Comparison of ENCODE assay signal across 33 mouse cellular contexts in the genomic region with DNA sequence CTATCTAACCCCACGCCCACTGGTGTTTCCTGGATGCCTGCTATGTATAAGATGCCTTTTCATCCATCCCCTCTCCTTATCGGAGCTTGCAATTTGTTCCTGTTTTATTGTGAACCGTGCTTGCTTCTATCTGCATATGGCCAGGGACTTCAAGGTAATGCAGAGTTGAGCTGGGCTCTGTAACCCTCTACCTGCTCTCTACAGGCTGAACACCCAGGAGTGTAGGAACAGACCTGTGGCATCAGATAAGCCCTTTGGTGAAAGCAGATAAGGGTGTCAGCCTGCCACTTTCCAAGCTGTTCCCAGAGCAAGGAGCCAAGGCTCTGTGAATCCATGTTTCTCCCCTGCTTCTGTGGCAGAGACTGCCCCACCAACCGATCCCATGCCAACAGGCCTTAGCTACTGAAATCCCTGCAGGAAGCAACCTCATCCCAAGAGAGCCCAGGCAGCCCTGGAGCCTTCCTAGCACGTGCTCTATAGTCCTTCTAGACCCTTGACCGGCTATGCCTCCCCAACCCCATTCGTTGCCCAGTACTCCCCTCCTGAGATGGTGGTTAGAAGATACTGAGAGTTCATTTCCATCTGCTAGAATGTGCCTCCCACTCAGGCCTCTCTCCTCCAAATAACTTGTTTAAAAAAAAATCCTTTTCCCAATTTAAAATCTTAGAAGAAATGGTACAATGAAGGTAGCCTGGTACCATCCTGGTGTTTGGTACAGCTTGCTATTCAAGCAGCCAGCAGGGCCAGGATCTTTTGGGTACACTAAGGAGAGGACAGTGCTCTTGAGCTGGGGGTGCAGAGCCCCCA. TPM values are rescaled to one million over a fixed set of nuclear protein-coding genes. Genes with fewer than 3 reads are reported as not detected.
A peak's percentile ranks its signal among the peaks of the same experiment; 100 is the strongest.
DNase-seq lines count a peak whose midpoint lies in the region; ATAC-seq and TF ChIP-seq lines count a peak whose summit lies in the region.
"Had no signal": no experiment of that assay in that cellular context is flagged by ENCODE, and none has a peak within 500 bp of the region (broad histone marks: within the 10 kb centered on the region; RNA-seq: fewer than 3 reads in every experiment).

No protein-coding gene starts in this region.

- no peak overlapping the region for H3K27ac ChIP-seq in midbrain, embryonic 13.5 days
- no peak overlapping the region for H3K27ac ChIP-seq in midbrain, embryonic 14.5 days (replicated peaks; ENCODE audit: low read depth, low read length)
- no peak overlapping the region for H3K27ac ChIP-seq in MEL (ENCODE audit: control insufficient read depth, low read depth, low read length)
- H3K27ac ChIP-seq in olfactory bulb, adult 2 months (ENCODE audit: insufficient read depth, low read depth, low read length): peak overlapping the region; percentile 48
- H3K27ac ChIP-seq in forebrain, embryonic 16.5 days (ENCODE audit: low read length): no peak overlapping the region
- H3K27ac ChIP-seq: embryonic facial prominence, embryonic 10.5 days; embryonic facial prominence, embryonic 15.5 days; forebrain, embryonic 12.5 days; hindbrain, embryonic 15.5 days; kidney, embryonic 15.5 days; limb, embryonic 12.5 days; liver, embryonic 15.5 days had no signal

- H3K79me2 ChIP-seq in MEL (ENCODE audit: control insufficient read depth, insufficient read depth, low read length, poor library complexity): no peaks in the 10 kb centered on the region

- no peak for TF ChIP-seq RAD21 in MEL (IDR thresholded peaks at IDR 0.05; ENCODE audit: low read depth, low read length)

- 0 out of 2 replicates have a peak overlapping the region, but pooled peaks have one; percentile 16 for H3K9ac ChIP-seq in midbrain, embryonic 13.5 days (replicated peaks)
- no peak overlapping the region for H3K9ac ChIP-seq in midbrain, embryonic 14.5 days (replicated peaks; ENCODE audit: low read length)
- no peak overlapping the region for H3K9ac ChIP-seq in MEL (ENCODE audit: control insufficient read depth, low read depth, low read length, poor library complexity, severe bottlenecking)
- H3K9ac ChIP-seq in forebrain, embryonic 16.5 days (replicated peaks; ENCODE audit: low read depth, low read length): no peak overlapping the region
- H3K9ac ChIP-seq: embryonic facial prominence, embryonic 15.5 days; forebrain, embryonic 12.5 days; heart, embryonic 12.5 days; hindbrain, embryonic 15.5 days; kidney, embryonic 15.5 days; limb, embryonic 12.5 days; liver, embryonic 15.5 days; lung, embryonic 14.5 days had no signal

- no peaks in the 10 kb centered on the region for H3K9me3 ChIP-seq in midbrain, embryonic 13.5 days
- no peaks in the 10 kb centered on the region for H3K9me3 ChIP-seq in midbrain, embryonic 14.5 days (ENCODE audit: control insufficient read depth, low read length)
- no peaks in the 10 kb centered on the region for H3K9me3 ChIP-seq in MEL (replicated peaks; ENCODE audit: insufficient read depth, low read length)
- H3K9me3 ChIP-seq in forebrain, embryonic 16.5 days (ENCODE audit: control insufficient read depth, low read length): no peaks in the 10 kb centered on the region
- H3K9me3 ChIP-seq: embryonic facial prominence, embryonic 10.5 days; embryonic facial prominence, embryonic 15.5 days; forebrain, embryonic 12.5 days; heart, embryonic 12.5 days; hindbrain, embryonic 15.5 days; kidney, embryonic 15.5 days; limb, embryonic 12.5 days; liver, embryonic 15.5 days had no signal

- no peaks in the 10 kb centered on the region for H3K27me3 ChIP-seq in midbrain, embryonic 13.5 days
- no peaks in the 10 kb centered on the region for H3K27me3 ChIP-seq in midbrain, embryonic 14.5 days (ENCODE audit: control insufficient read depth, insufficient read depth, low read length)
- H3K27me3 ChIP-seq in MEL (ENCODE audit: control insufficient read depth in 1 of 2, insufficient read depth in 2 of 2, low read length in 2 of 2): no peaks in the 10 kb centered on the region
- no peaks in the 10 kb centered on the region for H3K27me3 ChIP-seq in forebrain, embryonic 16.5 days (replicated peaks; ENCODE audit: control insufficient read depth, insufficient read depth, low read length)
- H3K27me3 ChIP-seq: embryonic facial prominence, embryonic 15.5 days; forebrain, embryonic 12.5 days; heart, embryonic 12.5 days; hindbrain, embryonic 15.5 days; kidney, embryonic 15.5 days; limb, embryonic 12.5 days; liver, embryonic 15.5 days had no signal

- TF ChIP-seq EP300 in MEL (IDR thresholded peaks at IDR 0.05; ENCODE audit: low read depth in 1 of 2, low read length in 2 of 2): no peak

- no peak for DNase-seq in frontal cortex, postnatal 36 days (ENCODE audit: low spot score in 2 of 2)
- no peak for DNase-seq in midbrain, embryonic 14.5 days
- peak; percentile 21 for DNase-seq in MEL (ENCODE audit: low read depth, low spot score)
- DNase-seq: adrenal gland, adult 8-10 months; cerebellum, adult 18-20 months; gastrocnemius, postnatal 36 days; heart, adult 18-20 months; heart, postnatal 4 days; kidney, adult 11 months; kidney, postnatal 25 days; lung, embryonic 14.5 days; lung, postnatal 14 days; right cerebral cortex, adult 18-20 months; thymus, adult 2 months; thymus, postnatal 36 days had no signal

- no peak overlapping the region for H3K4me2 ChIP-seq in midbrain, embryonic 13.5 days (replicated peaks)
- no peak overlapping the region for H3K4me2 ChIP-seq in midbrain, embryonic 14.5 days (ENCODE audit: low read length)
- no peak overlapping the region for H3K4me2 ChIP-seq in forebrain, embryonic 16.5 days (ENCODE audit: low read length)
- H3K4me2 ChIP-seq: embryonic facial prominence, embryonic 15.5 days; forebrain, embryonic 12.5 days; heart, embryonic 12.5 days; hindbrain, embryonic 15.5 days; kidney, embryonic 15.5 days; limb, embryonic 12.5 days; liver, embryonic 15.5 days; lung, embryonic 14.5 days had no signal

- peaks cover 94% of the 10 kb centered on the region for H3K36me3 ChIP-seq in midbrain, embryonic 13.5 days
- H3K36me3 ChIP-seq in midbrain, embryonic 14.5 days (ENCODE audit: control insufficient read depth, insufficient read depth, low read length): peaks cover 93% of the 10 kb centered on the region
- H3K36me3 ChIP-seq in MEL (ENCODE audit: control insufficient read depth in 1 of 2, insufficient read depth in 2 of 2, low read length in 2 of 2): peaks cover 0 to 1% of the 10 kb centered on the region in 2 experiments; a peak in 2 of 4 replicates
- peaks cover 14% of the 10 kb centered on the region for H3K36me3 ChIP-seq in forebrain, embryonic 16.5 days (ENCODE audit: control insufficient read depth, insufficient read depth)

- TF ChIP-seq POLR2A in MEL (IDR thresholded peaks at IDR 0.05; ENCODE audit: control insufficient read depth in 1 of 2, insufficient read depth in 1 of 2, low read depth in 1 of 2, low read length in 2 of 2, poor library complexity in 1 of 2): no peak
- TF ChIP-seq POLR2A in olfactory bulb, adult 2 months (IDR thresholded peaks at IDR 0.05; ENCODE audit: insufficient read depth, low read depth, low read length): no peak

- no peak overlapping the region for H3K4me3 ChIP-seq in midbrain, embryonic 13.5 days (replicated peaks)
- no peak overlapping the region for H3K4me3 ChIP-seq in midbrain, embryonic 14.5 days (replicated peaks; ENCODE audit: low read depth, low read length)
- no peak overlapping the region for H3K4me3 ChIP-seq in MEL (ENCODE audit: control insufficient read depth in 1 of 2, insufficient read depth in 1 of 2, low read depth in 2 of 2, low read length in 2 of 2)
- no peak overlapping the region for H3K4me3 ChIP-seq in olfactory bulb, adult 2 months (ENCODE audit: insufficient read depth, low read depth, low read length)
- no peak overlapping the region for H3K4me3 ChIP-seq in forebrain, embryonic 16.5 days (replicated peaks; ENCODE audit: low read length)
- H3K4me3 ChIP-seq: embryonic facial prominence, embryonic 10.5 days; embryonic facial prominence, embryonic 15.5 days; forebrain, embryonic 12.5 days; heart, embryonic 12.5 days; hindbrain, embryonic 15.5 days; kidney, embryonic 15.5 days; limb, embryonic 12.5 days; liver, embryonic 15.5 days had no signal

- H3K4me1 ChIP-seq in midbrain, embryonic 13.5 days (replicated peaks): no peaks in the 10 kb centered on the region
- no peaks in the 10 kb centered on the region for H3K4me1 ChIP-seq in midbrain, embryonic 14.5 days (ENCODE audit: control insufficient read depth, insufficient read depth, low read length)
- H3K4me1 ChIP-seq in MEL (ENCODE audit: control insufficient read depth in 1 of 2, insufficient read depth in 2 of 2, low read length in 2 of 2): no peaks in the 10 kb centered on the region
- peaks cover 39% of the 10 kb centered on the region for H3K4me1 ChIP-seq in olfactory bulb, adult 2 months (ENCODE audit: control insufficient read depth, insufficient read depth, low read length)
- no peaks in the 10 kb centered on the region for H3K4me1 ChIP-seq in forebrain, embryonic 16.5 days (replicated peaks; ENCODE audit: control insufficient read depth, insufficient read depth, low read length)
- H3K4me1 ChIP-seq: embryonic facial prominence, embryonic 10.5 days; embryonic facial prominence, embryonic 15.5 days; forebrain, embryonic 12.5 days; heart, embryonic 12.5 days; hindbrain, embryonic 15.5 days; kidney, embryonic 15.5 days; limb, embryonic 12.5 days; liver, embryonic 15.5 days had no signal

- 93% methylated on average over 7 of the region's 7 CpGs for WGBS in midbrain, embryonic 13.5 days
- 94% methylated on average over 7 of the region's 7 CpGs for WGBS in midbrain, embryonic 14.5 days
- WGBS in olfactory bulb, adult 2 months: 73% methylated on average over 7 of the region's 7 CpGs
- WGBS in forebrain, embryonic 16.5 days: 88% methylated on average over 7 of the region's 7 CpGs

- ATAC-seq in frontal cortex, adult (ENCODE audit: low TSS enrichment): peak; percentile 33
- no peak for ATAC-seq in midbrain, embryonic 13.5 days
- ATAC-seq in midbrain, embryonic 14.5 days (ENCODE audit: low FRiP score, low TSS enrichment): no peak
- ATAC-seq in forebrain, embryonic 16.5 days: no peak
- ATAC-seq: activated CD4-positive, CD25-positive, alpha-beta regulatory T cell, adult 4 months; inflammation-experienced regulatory T-cells, adult 6 months; midbrain, embryonic 16.5 days had no signal

- TF ChIP-seq CTCF in MEL (IDR thresholded peaks at IDR 0.05 in 2 of 3, conservative IDR thresholded peaks at IDR 0.05 in 1 of 3; ENCODE audit: control insufficient read depth in 1 of 3, insufficient read depth in 1 of 3, low read depth in 2 of 3, low read length in 3 of 3, poor library complexity in 1 of 3, severe bottlenecking in 1 of 3): no peak
- no peak for TF ChIP-seq CTCF in olfactory bulb, adult 2 months (IDR thresholded peaks at IDR 0.05; ENCODE audit: insufficient read depth, low read depth, low read length)

RNA-seq across cellular contexts. Expression of a gene that starts 8.2 kb away (rescaled TPM):
- 39.6 and 41.2 TPM in 2 replicates for polyA plus RNA-seq in midbrain, embryonic 13.5 days (2015; fragmentation: Nextera tagmentation; extraction: Ambion mirVana)
- 33.1 and 40.5 TPM in 2 replicates for polyA plus RNA-seq in midbrain, embryonic 14.5 days (2014; fragmentation: Nextera tagmentation; extraction: Ambion mirVana)
- 16.5 and 17.8 TPM in 2 replicates for total RNA-seq in MEL (2012; rRNA removed)
- 10 to 100 TPM in 1 of 2 experiments, not detected in 1; 19.6 TPM for polyA plus RNA-seq in MEL (2012; ENCODE audit: insufficient read depth in 1 of 2, insufficient read length in 2 of 2, low read depth in 1 of 2, low replicate concordance in 2 of 2, missing spikeins in 1 of 2)
- polyA plus RNA-seq in olfactory bulb, adult 2 months (2012; ENCODE audit: insufficient read depth, insufficient read length, low replicate concordance, missing spikeins): not detected in 2 replicates
- 40.9 and 53.2 TPM in 2 replicates for polyA plus RNA-seq in forebrain, embryonic 16.5 days (2015; fragmentation: Nextera tagmentation; extraction: Ambion mirVana)

RNA-seq across cellular contexts. Expression of a gene that starts 13.2 kb away (rescaled TPM):
- 196 and 203 TPM in 2 replicates for polyA plus RNA-seq in midbrain, embryonic 13.5 days (2015; fragmentation: Nextera tagmentation; extraction: Ambion mirVana)
- 209 and 245 TPM in 2 replicates for polyA plus RNA-seq in midbrain, embryonic 14.5 days (2014; fragmentation: Nextera tagmentation; extraction: Ambion mirVana)
- total RNA-seq in MEL (2012; rRNA removed): 52.6 and 56.1 TPM in 2 replicates
- 100 to 1,000 TPM in 1 of 2 experiments, not detected in 1; 132 TPM for polyA plus RNA-seq in MEL (2012; ENCODE audit: insufficient read depth in 1 of 2, insufficient read length in 2 of 2, low read depth in 1 of 2, low replicate concordance in 2 of 2, missing spikeins in 1 of 2)
- polyA plus RNA-seq in olfactory bulb, adult 2 months (2012; ENCODE audit: insufficient read depth, insufficient read length, low replicate concordance, missing spikeins): not detected in 2 replicates
- polyA plus RNA-seq in forebrain, embryonic 16.5 days (2015; fragmentation: Nextera tagmentation; extraction: Ambion mirVana): 197 and 220 TPM in 2 replicates

RNA-seq across cellular contexts. Expression of a gene that starts 18.1 kb away (rescaled TPM):
- 0.66 and 1.1 TPM in 2 replicates for polyA plus RNA-seq in midbrain, embryonic 13.5 days (2015; fragmentation: Nextera tagmentation; extraction: Ambion mirVana)
- 1.1 and 1.2 TPM in 2 replicates for polyA plus RNA-seq in midbrain, embryonic 14.5 days (2014; fragmentation: Nextera tagmentation; extraction: Ambion mirVana)
- total RNA-seq in MEL (2012; rRNA removed): not detected in 2 replicates
- under 1 TPM in 1 of 2 experiments, not detected in 1; 0.06 TPM for polyA plus RNA-seq in MEL (2012; ENCODE audit: insufficient read depth in 1 of 2, insufficient read length in 2 of 2, low read depth in 1 of 2, low replicate concordance in 2 of 2, missing spikeins in 1 of 2)
- not detected in 2 replicates for polyA plus RNA-seq in olfactory bulb, adult 2 months (2012; ENCODE audit: insufficient read depth, insufficient read length, low replicate concordance, missing spikeins)
- polyA plus RNA-seq in forebrain, embryonic 16.5 days (2015; fragmentation: Nextera tagmentation; extraction: Ambion mirVana): 0.72 and 1.1 TPM in 2 replicates
- total RNA-seq: liver, adult 2 months had no signal
- polyA plus RNA-seq: activated CD4-positive, CD25-positive, alpha-beta regulatory T cell, adult 4 months; inflammation-experienced regulatory T-cells, adult 6 months; liver, embryonic 15.5 days had no signal

RNA-seq across cellular contexts. Expression of a gene that starts 49.9 kb away (rescaled TPM):
- polyA plus RNA-seq in midbrain, embryonic 13.5 days (2015; fragmentation: Nextera tagmentation; extraction: Ambion mirVana): not detected in 2 replicates
- polyA plus RNA-seq in midbrain, embryonic 14.5 days (2014; fragmentation: Nextera tagmentation; extraction: Ambion mirVana): 0.09 and 0.13 TPM in 2 replicates
- total RNA-seq in MEL (2012; rRNA removed): not detected in 2 replicates
- polyA plus RNA-seq in MEL (2012; ENCODE audit: insufficient read depth in 1 of 2, insufficient read length in 2 of 2, low read depth in 1 of 2, low replicate concordance in 2 of 2, missing spikeins in 1 of 2): under 1 TPM in 1 of 2 experiments, not detected in 1; 0.01 TPM
- not detected in 2 replicates for polyA plus RNA-seq in olfactory bulb, adult 2 months (2012; ENCODE audit: insufficient read depth, insufficient read length, low replicate concordance, missing spikeins)
- polyA plus RNA-seq in forebrain, embryonic 16.5 days (2015; fragmentation: Nextera tagmentation; extraction: Ambion mirVana): 0.14 TPM in 1 of 2 replicates, not detected in the other
- total RNA-seq: gastrocnemius, adult 18-20 months; gastrocnemius, postnatal 36 days; heart, adult 18-20 months; heart, postnatal 4 days; liver, adult 2 months had no signal
- polyA plus RNA-seq: forebrain, embryonic 12.5 days; heart, postnatal 0 days; kidney, embryonic 15.5 days; limb, embryonic 12.5 days; liver, embryonic 15.5 days; lung, embryonic 14.5 days had no signal
